In genomic region chr6:127991509-127992176, GRCm38 (mm10) we compare ENCODE assay signal across 10 mouse cellular contexts.
DNase-seq lines count a peak whose midpoint lies in the region; ATAC-seq lines count a peak whose summit lies in the region.
"Had no signal": no experiment of that assay in that cellular context is flagged by ENCODE, and none has a peak within 500 bp of the region (broad histone marks: within the 10 kb centered on the region; RNA-seq: fewer than 3 reads in every experiment).

No protein-coding gene starts in this region.

- H3K36me3 ChIP-seq in heart, embryonic 15.5 days: no peaks in the 10 kb centered on the region
- no peaks in the 10 kb centered on the region for H3K36me3 ChIP-seq in kidney, embryonic 14.5 days (ENCODE audit: control insufficient read depth, insufficient read depth, low read length)

- peak; percentile 65 for DNase-seq in CD4-positive helper T cell, adult 2 months (ENCODE audit: low read depth, low spot score)
- peak; percentile 39 for DNase-seq in adipocyte (ENCODE audit: low spot score)
- no peak for DNase-seq in embryo, embryonic 11 days
- no peak for DNase-seq in c-Kit-positive CD71-positive TER-119-positive erythroid progenitor cells, embryonic 14.5 days (ENCODE audit: low spot score)

- H3K4me3 ChIP-seq in heart, embryonic 15.5 days: peak overlapping the region; percentile 45; the same call in 1 of the 2 replicates
- no peak overlapping the region for H3K4me3 ChIP-seq in kidney, embryonic 14.5 days (ENCODE audit: low read length)
- H3K4me3 ChIP-seq: left cerebral cortex, adult 2 months had no signal

- no peaks in the 10 kb centered on the region for H3K9me3 ChIP-seq in heart, embryonic 15.5 days (replicated peaks)
- H3K9me3 ChIP-seq in kidney, embryonic 14.5 days (ENCODE audit: control insufficient read depth, low read length): no peaks in the 10 kb centered on the region

- peaks cover 83% of the 10 kb centered on the region for H3K4me1 ChIP-seq in heart, embryonic 15.5 days (replicated peaks)
- H3K4me1 ChIP-seq in kidney, embryonic 14.5 days (ENCODE audit: control insufficient read depth, insufficient read depth, low read length): no peaks in the 10 kb centered on the region

- peak; percentile 51 for ATAC-seq in heart, embryonic 15.5 days (replicated peaks; ENCODE audit: insufficient number of reproducible peaks, insufficient read depth, low FRiP score, low read depth)
- ATAC-seq in megakaryocyte, adult 5-6 weeks (ENCODE audit: poor library complexity, severe bottlenecking): peak; percentile 30; the same call in 1 of the 2 replicates
- ATAC-seq in megakaryocyte-erythroid progenitor cell, adult 5-6 weeks (replicated peaks; ENCODE audit: low FRiP score, low TSS enrichment, poor library complexity, severe bottlenecking): no peak
- ATAC-seq in kidney, embryonic 14.5 days (ENCODE audit: low FRiP score, low TSS enrichment): no peak
- ATAC-seq: forebrain, embryonic 14.5 days had no signal

- 44% methylated on average over 11 of the region's 11 CpGs for WGBS in heart, embryonic 15.5 days
- WGBS in kidney, embryonic 14.5 days: 70% methylated on average over 11 of the region's 11 CpGs

- H3K27ac ChIP-seq in heart, embryonic 15.5 days: peak overlapping the region; percentile 97
- H3K27ac ChIP-seq in kidney, embryonic 14.5 days (ENCODE audit: low read depth, low read length): no peak overlapping the region
- H3K27ac ChIP-seq: left cerebral cortex, adult 2 months had no signal

- H3K4me2 ChIP-seq in heart, embryonic 15.5 days: peak overlapping the region; percentile 59
- no peak overlapping the region for H3K4me2 ChIP-seq in kidney, embryonic 14.5 days (replicated peaks; ENCODE audit: low read depth, low read length)

- no peaks in the 10 kb centered on the region for H3K27me3 ChIP-seq in heart, embryonic 15.5 days
- no peaks in the 10 kb centered on the region for H3K27me3 ChIP-seq in kidney, embryonic 14.5 days (ENCODE audit: control insufficient read depth, insufficient read depth, low read length)

- 0 out of 2 replicates have a peak overlapping the region, but pooled peaks have one; percentile 52 for H3K9ac ChIP-seq in heart, embryonic 15.5 days
- no peak overlapping the region for H3K9ac ChIP-seq in kidney, embryonic 14.5 days (ENCODE audit: low read depth, low read length)

Comparison
In these comparisons a context has a peak if more than half of its experiments do, and no peak if none do; other contexts are left out.
1. DNase-seq: peak in CD4-positive helper T cell, adult 2 months (single experiment) and adipocyte (single experiment); none in embryo, embryonic 11 days (single experiment) and c-Kit-positive CD71-positive TER-119-positive erythroid progenitor cells, embryonic 14.5 days (single experiment).
2. ATAC-seq: peak in heart, embryonic 15.5 days (single experiment) and megakaryocyte, adult 5-6 weeks (single experiment); none in megakaryocyte-erythroid progenitor cell, adult 5-6 weeks (single experiment) and kidney, embryonic 14.5 days (single experiment).